Mouse (Mus musculus): ENCODE measurements around the gene Cnot11. TPM values are rescaled to one million over a fixed set of nuclear protein-coding genes. Genes with fewer than 3 reads are reported as not detected.

The Cnot11 gene
- polyA plus RNA-seq, 1 experiment from 2014 or later = 15.9 TPM

GRCm38 (mm10) chr1:39515303-39515991, 19.3 kb upstream of the Cnot11 start:
- H3K27ac ChIP-seq (replicated peaks) = 0 out of 2 replicates have a peak overlapping the region, but pooled peaks have one; percentile 8
- WGBS = 81% methylated on average over 10 of the region's 10 CpGs
- no peak for ATAC-seq (ENCODE audit: low FRiP score, low read depth)

DNA sequence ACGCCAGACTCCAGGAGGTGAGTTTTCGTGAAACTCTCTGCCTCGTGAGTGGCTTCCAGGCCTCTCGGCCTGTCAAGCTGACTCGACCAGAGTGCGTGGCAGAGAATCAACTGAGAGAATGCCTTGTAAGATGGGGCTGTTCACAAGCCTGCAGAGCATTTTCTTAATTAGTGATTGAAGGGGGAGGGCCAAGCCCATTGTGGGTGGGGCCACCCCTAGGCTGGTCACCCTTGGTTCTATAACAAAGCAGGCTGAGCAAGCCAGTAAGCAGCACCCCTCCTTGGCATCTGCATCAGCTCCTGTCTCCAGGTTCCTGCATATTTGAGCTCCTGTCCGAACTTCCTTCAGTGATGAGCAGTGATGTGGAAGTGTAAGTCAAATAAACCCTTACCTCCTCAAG, 13.5 kb upstream of the Cnot11 start:
- Histone ChIP-seq H3K4me3 (no peak overlapping the region), H3K4me2 (no peak overlapping the region), H3K27ac (replicated peaks) (no peak overlapping the region), H3K9ac (no peak overlapping the region), H3K27me3 (no peaks in the 10 kb centered on the region), H3K9me3 (no peaks in the 10 kb centered on the region), H3K36me3 (no peaks in the 10 kb centered on the region), H3K4me1 (replicated peaks) (no peaks in the 10 kb centered on the region)
- no peak for ATAC-seq (ENCODE audit: low FRiP score, low read depth)
- WGBS = 90% methylated on average over 7 of the region's 7 CpGs

More at GRCm38 (mm10) chr1:39515303-39515991, 19.3 kb upstream of the Cnot11 start:
- Histone ChIP-seq H3K27me3 (no peaks in the 10 kb centered on the region), H3K4me3 (no peak overlapping the region), H3K36me3 (no peaks in the 10 kb centered on the region), H3K4me2 (no peak overlapping the region), H3K9ac (no peak overlapping the region), H3K9me3 (no peaks in the 10 kb centered on the region), H3K4me1 (replicated peaks) (0 out of 2 replicates have a peak, but pooled peaks cover 10% of the 10 kb centered on the region)

- Histone ChIP-seq H3K4me2 (no peak overlapping the region), H3K4me3 (no peak overlapping the region), H3K4me1 (replicated peaks) (no peaks in the 10 kb centered on the region), H3K9ac (no peak overlapping the region), H3K27ac (replicated peaks) (no peak overlapping the region), H3K9me3 (no peaks in the 10 kb centered on the region), H3K27me3 (no peaks in the 10 kb centered on the region), H3K36me3 (no peaks in the 10 kb centered on the region)
- 30% methylated on average over 5 of the region's 5 CpGs for WGBS
- ATAC-seq (ENCODE audit: low FRiP score, low read depth) = peak; percentile 48; the same call in 1 of the 2 replicates
Measured at GRCm38 (mm10) chr1:39522519-39522918, 12.3 kb upstream of the Cnot11 start.

- Histone ChIP-seq H3K27ac (replicated peaks) (no peak overlapping the region), H3K4me3 (no peak overlapping the region), H3K9me3 (no peaks in the 10 kb centered on the region), H3K4me1 (replicated peaks) (no peaks in the 10 kb centered on the region), H3K27me3 (no peaks in the 10 kb centered on the region), H3K36me3 (no peaks in the 10 kb centered on the region), H3K9ac (no peak overlapping the region), H3K4me2 (no peak overlapping the region)
- ATAC-seq (ENCODE audit: low FRiP score, low read depth) = no peak
- WGBS = 80% methylated on average over 7 of the region's 7 CpGs
Measured at GRCm38 (mm10) chr1:39525763-39526162, 9.0 kb upstream of the Cnot11 start.

DNA sequence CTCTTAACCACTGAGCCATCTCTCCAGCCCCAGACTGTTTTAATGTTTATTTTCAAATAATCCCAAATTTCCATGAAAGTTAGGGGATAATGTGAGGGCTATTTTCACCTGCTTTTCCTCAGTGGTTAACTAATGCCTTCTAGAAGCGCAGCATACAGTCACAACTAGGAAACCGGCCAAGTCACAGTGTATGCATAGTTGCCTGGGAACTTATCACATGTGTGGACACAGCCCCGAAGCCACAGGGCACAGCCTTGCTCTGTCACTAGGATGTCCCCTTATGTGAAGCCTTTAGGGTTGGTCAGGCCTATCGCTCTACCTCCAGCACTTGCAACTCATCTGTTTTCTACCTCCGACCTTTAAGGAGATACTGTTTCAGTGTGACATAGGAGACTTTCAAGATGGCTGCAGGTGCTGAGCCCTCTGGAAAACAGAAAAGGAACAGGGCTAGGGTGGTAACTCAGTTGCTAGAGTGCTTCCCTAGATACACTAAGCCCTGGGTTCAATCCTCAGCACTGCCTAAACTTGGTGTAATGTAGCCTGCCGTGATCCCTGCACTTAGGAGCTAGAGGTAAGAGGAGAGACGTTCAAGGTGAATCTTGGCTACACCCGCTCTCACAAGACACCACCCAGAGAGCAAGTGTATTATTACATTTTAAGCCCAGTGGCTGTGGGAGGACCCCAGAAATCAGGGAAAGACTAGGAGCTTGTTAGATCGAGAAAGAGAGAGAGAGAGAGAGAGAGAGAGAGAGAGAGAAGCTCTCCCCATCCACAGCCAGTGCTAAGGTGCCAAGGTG, 8.2 kb upstream of the Cnot11 start:
- H3K9me3 ChIP-seq = no peaks in the 10 kb centered on the region
- no peaks in the 10 kb centered on the region for H3K27me3 ChIP-seq
- no peak overlapping the region for H3K27ac ChIP-seq (replicated peaks)
- no peaks in the 10 kb centered on the region for H3K36me3 ChIP-seq
- H3K9ac ChIP-seq = no peak overlapping the region
- H3K4me2 ChIP-seq = no peak overlapping the region
- 85% methylated on average over 9 of the region's 9 CpGs for WGBS
- ATAC-seq (ENCODE audit: low FRiP score, low read depth) = no peak
- H3K4me1 ChIP-seq (replicated peaks) = no peaks in the 10 kb centered on the region
- no peak overlapping the region for H3K4me3 ChIP-seq

DNA sequence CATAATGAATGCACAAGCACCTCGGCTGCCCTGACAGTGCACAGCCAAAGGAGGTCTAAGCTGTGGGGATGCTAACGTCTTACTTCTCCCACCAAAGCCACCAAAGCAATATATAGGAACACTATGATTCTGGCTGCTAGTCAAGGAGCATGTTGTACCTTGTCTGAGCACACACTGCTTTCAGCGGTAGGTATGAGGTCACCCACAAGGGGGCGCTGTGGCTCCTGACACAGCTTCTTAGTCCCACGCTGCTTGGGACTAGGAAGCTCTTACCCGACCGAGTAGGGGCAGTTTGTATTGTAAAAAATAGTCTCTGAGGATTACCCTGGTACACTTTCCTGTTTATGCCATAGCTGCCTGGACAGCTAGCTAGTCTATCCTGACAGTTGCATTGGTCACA, 7.4 kb upstream of the Cnot11 start:
- H3K36me3 ChIP-seq = no peaks in the 10 kb centered on the region
- no peaks in the 10 kb centered on the region for H3K9me3 ChIP-seq
- no peak overlapping the region for H3K27ac ChIP-seq (replicated peaks)
- no peaks in the 10 kb centered on the region for H3K4me1 ChIP-seq (replicated peaks)
- no peak overlapping the region for H3K9ac ChIP-seq
- 14% methylated on average over 7 of the region's 7 CpGs for WGBS
- no peak; the same call in 1 of the 2 replicates for ATAC-seq (ENCODE audit: low FRiP score, low read depth)
- no peak overlapping the region for H3K4me2 ChIP-seq
- H3K27me3 ChIP-seq = no peaks in the 10 kb centered on the region
- no peak overlapping the region for H3K4me3 ChIP-seq

- Histone ChIP-seq H3K27ac (replicated peaks) (no peak overlapping the region), H3K4me1 (replicated peaks) (no peaks in the 10 kb centered on the region), H3K36me3 (no peaks in the 10 kb centered on the region), H3K4me2 (no peak overlapping the region), H3K27me3 (no peaks in the 10 kb centered on the region), H3K9ac (no peak overlapping the region), H3K4me3 (no peak overlapping the region), H3K9me3 (no peaks in the 10 kb centered on the region)
- 54% methylated on average over 6 of the region's 6 CpGs for WGBS
- no peak for ATAC-seq (ENCODE audit: low FRiP score, low read depth)
Measured at GRCm38 (mm10) chr1:39528319-39528718, 6.5 kb upstream of the Cnot11 start.

DNA sequence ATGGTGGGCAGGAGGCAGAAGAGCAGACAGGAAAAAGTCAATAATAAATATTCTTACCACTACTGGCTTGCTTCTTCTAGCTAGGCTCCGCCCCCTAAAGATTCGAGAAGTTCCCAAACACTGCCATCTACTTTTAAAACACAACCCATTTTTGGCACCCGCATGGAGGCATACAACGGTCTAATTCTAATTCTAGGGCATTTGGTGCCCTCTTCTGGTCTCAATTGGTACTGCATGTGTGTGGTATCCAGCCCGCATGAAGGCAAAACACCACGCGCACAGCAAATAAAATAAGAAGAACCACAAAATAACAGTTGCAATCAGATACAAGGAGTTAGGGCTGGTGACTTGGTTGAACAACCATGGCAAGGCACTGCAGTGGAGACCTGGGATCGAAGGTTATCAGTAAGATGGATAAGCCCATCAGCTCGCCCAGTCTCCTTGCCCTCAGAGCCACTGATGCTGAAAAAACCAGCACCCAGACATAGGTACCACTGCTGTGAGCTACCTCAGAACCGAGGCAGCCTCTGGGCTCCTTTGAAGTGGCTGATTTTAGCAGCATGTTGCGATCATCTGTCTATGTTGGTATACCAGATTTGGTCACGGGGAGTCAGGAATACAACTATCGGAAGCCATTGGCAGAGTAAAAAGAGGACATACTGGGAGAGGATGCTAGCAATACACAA, 4.4 kb upstream of the Cnot11 start:
- Histone ChIP-seq H3K4me3 (no peak overlapping the region), H3K27ac (replicated peaks) (no peak overlapping the region), H3K4me2 (no peak overlapping the region), H3K4me1 (replicated peaks) (peaks cover 6% of the 10 kb centered on the region), H3K9ac (no peak overlapping the region), H3K36me3 (no peaks in the 10 kb centered on the region), H3K9me3 (no peaks in the 10 kb centered on the region), H3K27me3 (no peaks in the 10 kb centered on the region)
- WGBS = 37% methylated on average over 13 of the region's 13 CpGs
- ATAC-seq (ENCODE audit: low FRiP score, low read depth) = peak; percentile 7; the same call in 1 of the 2 replicates

- H3K9ac ChIP-seq = no peak overlapping the region
- no peak for ATAC-seq (ENCODE audit: low FRiP score, low read depth)
- H3K4me3 ChIP-seq = no peak overlapping the region
- no peaks in the 10 kb centered on the region for H3K36me3 ChIP-seq
- H3K9me3 ChIP-seq = no peaks in the 10 kb centered on the region
- peaks cover 6% of the 10 kb centered on the region for H3K4me1 ChIP-seq (replicated peaks)
- WGBS = 71% methylated on average over 4 of the region's 4 CpGs
- no peaks in the 10 kb centered on the region for H3K27me3 ChIP-seq
- no peak overlapping the region for H3K4me2 ChIP-seq
- H3K27ac ChIP-seq (replicated peaks) = no peak overlapping the region
Measured at GRCm38 (mm10) chr1:39531036-39531435, 3.8 kb upstream of the Cnot11 start.

DNA sequence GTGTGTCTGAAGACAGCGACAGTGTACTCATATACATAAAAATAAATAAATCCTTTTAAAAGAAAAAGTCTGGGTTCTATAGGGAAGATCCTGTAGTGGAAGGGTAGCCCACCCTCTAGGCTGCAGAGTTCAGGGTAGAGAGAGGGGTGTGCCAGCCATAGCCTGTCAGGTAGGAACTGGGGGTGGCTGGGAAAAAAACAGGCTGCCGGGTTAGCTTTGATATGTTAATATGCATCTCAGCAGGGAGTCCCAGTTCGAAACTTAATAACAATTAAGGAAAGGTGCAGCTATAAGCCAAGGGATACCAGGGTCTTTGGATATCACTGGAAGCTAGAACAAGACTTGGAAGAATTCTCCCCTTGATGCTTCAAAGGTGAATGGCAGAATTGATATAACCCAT, 875 bp upstream of the Cnot11 start:
- Histone ChIP-seq H3K4me1 (replicated peaks) (peaks cover 20% of the 10 kb centered on the region), H3K27me3 (no peaks in the 10 kb centered on the region), H3K4me3 (no peak overlapping the region), H3K27ac (replicated peaks) (no peak overlapping the region), H3K9me3 (no peaks in the 10 kb centered on the region), H3K36me3 (peaks cover 9% of the 10 kb centered on the region), H3K9ac (no peak overlapping the region), H3K4me2 (no peak overlapping the region)
- ATAC-seq (ENCODE audit: low FRiP score, low read depth) = no peak
- WGBS = 28% methylated on average over 3 of the region's 3 CpGs

DNA sequence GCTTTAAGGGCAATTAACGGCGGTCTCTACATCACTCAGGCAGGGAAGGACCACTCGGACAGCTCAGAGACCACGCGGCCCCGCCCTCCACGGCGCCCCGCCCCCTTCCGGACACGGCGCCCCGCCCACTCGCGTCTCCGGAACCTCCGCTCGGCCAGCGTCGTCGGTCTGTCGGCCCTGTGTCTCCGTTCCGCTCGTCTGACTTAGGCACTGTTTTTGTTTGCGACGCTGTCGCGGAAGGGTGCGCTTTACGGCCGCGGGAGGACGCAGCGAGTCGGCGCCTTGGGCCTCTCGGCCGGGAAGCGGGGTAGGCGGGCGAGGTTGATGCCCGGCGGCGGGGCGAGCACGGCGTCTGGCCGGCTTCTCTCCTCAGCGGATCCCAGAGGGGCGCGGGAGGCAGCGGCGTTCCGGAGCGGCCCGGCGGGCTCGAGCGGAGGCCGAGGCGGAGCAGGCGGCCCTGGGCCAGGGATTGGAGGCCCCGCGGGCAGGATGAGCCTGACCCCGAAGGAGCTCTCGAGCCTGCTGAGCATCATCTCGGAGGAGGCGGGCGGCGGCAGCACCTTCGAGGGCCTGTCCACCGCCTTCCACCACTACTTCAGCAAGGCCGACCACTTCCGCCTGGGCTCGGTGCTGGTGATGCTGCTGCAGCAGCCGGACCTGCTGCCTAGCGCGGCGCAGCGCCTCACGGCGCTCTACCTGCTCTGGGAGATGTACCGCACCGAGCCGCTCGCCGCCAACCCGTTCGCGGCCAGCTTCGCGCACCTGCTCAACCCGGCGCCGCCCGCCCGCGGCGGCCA, 921 bp downstream of the Cnot11 start:
- H3K4me3 ChIP-seq = peak overlapping the region; percentile 74
- peak overlapping the region; percentile 87 for H3K27ac ChIP-seq (replicated peaks)
- peaks cover 20% of the 10 kb centered on the region for H3K4me1 ChIP-seq (replicated peaks)
- no peaks in the 10 kb centered on the region for H3K9me3 ChIP-seq
- under 1% methylated on average over 79 of the region's 100 CpGs for WGBS
- no peaks in the 10 kb centered on the region for H3K27me3 ChIP-seq
- ATAC-seq (ENCODE audit: low FRiP score, low read depth) = peak; percentile 93
- H3K9ac ChIP-seq = peak overlapping the region; percentile 87
- H3K4me2 ChIP-seq = peak overlapping the region; percentile 94
- peaks cover 27% of the 10 kb centered on the region for H3K36me3 ChIP-seq
